Mouse (Mus musculus) limb, embryonic 10.5 days (tissue): ENCODE data around the gene Zfp273. TPM values are rescaled to one million over a fixed set of nuclear protein-coding genes. Genes with fewer than 3 reads are reported as not detected.

Experiments
- polyA plus RNA-seq: library from polyadenylated mRNA; unstranded; fragments of >200 nt; fragmentation: Nextera tagmentation; extraction: Ambion mirVana; gene quantifications from 2 replicates; pipeline ENCODE4 v1.2.1, GENCODE M21; 2016

Zfp273 gene
- polyA plus RNA-seq, 1 experiment from 2014 or later: 7.1 TPM

Other genes starting within 250 kb of the Zfp273 start
- gene Zfp729b, start 204.0 kb upstream of the Zfp273 start, polyA plus RNA-seq: 2.6 and 3.6 TPM in 2 replicates
- 0.18 TPM in 1 of 2 replicates, not detected in the other for gene Gm49345, start 176.0 kb upstream of the Zfp273 start, polyA plus RNA-seq
- gene Zfp729a, start 175.9 kb upstream of the Zfp273 start, polyA plus RNA-seq: 2.0 and 2.5 TPM in 2 replicates
- gene Zfp738, start 126.7 kb upstream of the Zfp273 start, polyA plus RNA-seq: 9.9 and 12.1 TPM in 2 replicates
- gene Zfp65, start 84.6 kb upstream of the Zfp273 start, polyA plus RNA-seq: 6.2 and 8.9 TPM in 2 replicates
- gene Zfp85, start 58.5 kb upstream of the Zfp273 start, polyA plus RNA-seq: 4.3 and 4.7 TPM in 2 replicates
- gene Zfp493, start 34.0 kb upstream of the Zfp273 start, polyA plus RNA-seq: 2.9 and 3.6 TPM in 2 replicates
- gene Gm10037, start 17.4 kb downstream of the Zfp273 start, polyA plus RNA-seq: 2.0 and 3.7 TPM in 2 replicates
- gene BC048507, start 49.6 kb downstream of the Zfp273 start, polyA plus RNA-seq: not detected in 2 replicates